Mouse (Mus musculus) kidney, adult 2 months (tissue): ENCODE results near the gene Tldc1. TPM values are rescaled to one million over a fixed set of nuclear protein-coding genes. Genes with fewer than 3 reads are reported as not detected.

Experiments used
- DNase-seq: peaks from one replicate; pipeline ENCODE4 v3.0.0; 2021
- H3K27ac ChIP-seq: fragments of 200-500 bp; 2 replicates; pipeline ENCODE4 v1.5.1; 2012; ENCODE audit warnings: low read depth, low read length, control low read depth, inconsistent platforms; ENCODE audit not compliant: insufficient read depth
- H3K27me3 ChIP-seq: fragments of 200-500 bp; replicated peaks from 2 replicates; pipeline ENCODE4 v1.6.1; 2012; ENCODE audit warnings: mild to moderate bottlenecking, moderate library complexity, low read length, inconsistent platforms; ENCODE audit not compliant: control insufficient read depth, insufficient read depth
- H3K36me3 ChIP-seq: fragments of 200-500 bp; 2 replicates; pipeline ENCODE4 v1.6.1; 2012; ENCODE audit warnings: mild to moderate bottlenecking, moderate library complexity, low read length, inconsistent platforms; ENCODE audit not compliant: control insufficient read depth, insufficient read depth
- H3K4me1 ChIP-seq: fragments of 200-500 bp; 2 replicates; pipeline ENCODE4 v1.6.1; 2011; ENCODE audit warnings: low read length; ENCODE audit not compliant: control insufficient read depth, insufficient read depth
- H3K4me3 ChIP-seq: fragments of 200-500 bp; 2 replicates; pipeline ENCODE4 v1.5.1; 2011; ENCODE audit warnings: mild to moderate bottlenecking, low read depth, low read length, control low read depth; ENCODE audit not compliant: insufficient read depth
- CTCF ChIP-seq: fragments of 200-500 bp; conservative IDR thresholded peaks from 2 replicates; pipeline ENCODE4 v1.5.1; 2011; ENCODE audit warnings: low read depth, mild to moderate bottlenecking, control low read depth, low read length, moderate library complexity, mixed read lengths; ENCODE audit not compliant: insufficient read depth, insufficient read length
- POLR2A ChIP-seq: fragments of 200-500 bp; IDR thresholded peaks from one replicate; pipeline ENCODE4 v1.6.1; 2011; ENCODE audit warnings: low read depth, low read length, control low read depth
- WGBS: fragments of 180-500 bp; shearing (Covaris S2); methylation state at CpG from one replicate; pipeline ENCODE4 v1.1.7; 2018; 5-methylcytosine and 5-hydroxymethylcytosine counted together
- polyA plus RNA-seq: library from polyadenylated mRNA; depleted of rRNA; stranded (reverse); fragments of >200 nt; gene quantifications from 2 replicates; pipeline ENCODE4 v1.2.3, GENCODE M21; 2012

Gene Tldc1
- polyA plus RNA-seq, 1 experiment, result 11.6 TPM

DNA sequence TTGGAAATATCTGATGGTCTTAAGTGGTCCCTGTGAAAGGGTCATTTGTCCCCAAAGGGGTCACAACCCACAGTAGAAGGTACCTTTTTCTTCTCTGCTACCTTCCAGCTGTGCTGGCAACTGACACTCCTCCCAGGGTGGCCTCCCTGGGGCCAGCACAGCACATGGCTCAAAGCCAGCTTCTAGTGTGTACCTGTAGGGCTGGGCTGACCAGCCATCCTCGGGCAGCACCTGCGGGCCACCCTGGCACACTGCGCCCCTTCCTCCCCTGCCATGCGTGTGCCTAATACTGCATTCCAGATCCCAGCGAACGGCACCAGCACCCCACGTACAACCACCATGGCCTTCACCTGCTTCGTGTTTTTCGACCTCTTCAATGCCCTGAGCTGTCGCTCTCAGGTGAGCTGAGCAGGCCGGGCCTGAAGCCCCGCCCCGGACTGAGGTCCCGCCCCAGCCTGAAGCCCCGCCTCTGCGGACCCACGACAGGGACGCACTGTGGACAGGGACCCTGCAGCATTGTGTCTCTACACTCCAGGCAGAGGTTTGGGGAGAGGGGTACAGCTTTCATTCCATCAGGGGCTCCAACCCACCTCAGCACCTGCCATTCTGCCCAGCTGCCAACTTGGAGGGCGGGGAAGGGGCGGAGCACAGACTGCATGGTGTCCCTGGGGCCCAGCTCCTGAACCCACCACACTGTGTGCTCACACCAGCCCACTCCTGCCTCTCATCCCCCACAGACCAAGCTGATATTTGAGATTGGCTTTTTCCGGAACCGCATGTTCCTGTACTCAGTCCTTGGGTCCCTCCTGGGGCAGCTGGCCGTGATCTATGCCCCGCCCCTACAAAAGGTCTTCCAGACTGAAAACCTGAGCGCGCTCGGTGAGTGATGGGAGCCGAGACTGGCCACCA lies 22.7 kb downstream of the Tldc1 start:
- no peak overlapping the region for H3K27ac ChIP-seq
- WGBS, result 19% methylated on average over 28 of the region's 28 CpGs
- peak; percentile 33 for DNase-seq
- H3K27me3 ChIP-seq, result no peaks in the 10 kb centered on the region
- H3K4me3 ChIP-seq, result peak overlapping the region; percentile 51
- TF ChIP-seq CTCF (no peak), POLR2A (no peak)
- no peaks in the 10 kb centered on the region for H3K4me1 ChIP-seq
- no peaks in the 10 kb centered on the region for H3K36me3 ChIP-seq

DNA sequence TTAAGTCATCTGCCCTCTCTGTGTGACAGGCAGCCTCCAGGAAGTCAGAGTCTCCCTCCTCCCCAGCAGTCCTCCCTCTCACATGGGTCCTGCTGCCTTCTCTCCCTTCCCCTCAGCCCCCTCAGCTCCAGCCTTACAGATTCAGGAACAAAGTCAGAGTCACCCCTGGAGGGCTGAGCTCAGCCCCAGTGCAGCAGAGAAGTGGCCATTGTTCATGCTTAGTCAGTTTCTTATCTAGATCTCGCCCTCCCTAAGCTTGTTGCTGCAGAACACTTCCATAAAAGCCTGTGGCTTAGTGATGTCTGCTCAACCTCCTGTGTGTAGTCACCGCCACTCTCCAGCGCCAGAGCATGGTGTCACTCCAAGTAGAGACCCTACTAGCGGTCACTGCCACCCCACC lies 33.6 kb downstream of the Tldc1 start:
- TF ChIP-seq CTCF, result no peak
- no peak for TF ChIP-seq POLR2A
- H3K36me3 ChIP-seq, result no peaks in the 10 kb centered on the region
- no peak for DNase-seq
- H3K27ac ChIP-seq, result no peak overlapping the region
- WGBS, result 85% methylated on average over 4 of the region's 4 CpGs
- no peaks in the 10 kb centered on the region for H3K27me3 ChIP-seq
- no peak overlapping the region for H3K4me3 ChIP-seq
- H3K4me1 ChIP-seq, result no peaks in the 10 kb centered on the region

DNA sequence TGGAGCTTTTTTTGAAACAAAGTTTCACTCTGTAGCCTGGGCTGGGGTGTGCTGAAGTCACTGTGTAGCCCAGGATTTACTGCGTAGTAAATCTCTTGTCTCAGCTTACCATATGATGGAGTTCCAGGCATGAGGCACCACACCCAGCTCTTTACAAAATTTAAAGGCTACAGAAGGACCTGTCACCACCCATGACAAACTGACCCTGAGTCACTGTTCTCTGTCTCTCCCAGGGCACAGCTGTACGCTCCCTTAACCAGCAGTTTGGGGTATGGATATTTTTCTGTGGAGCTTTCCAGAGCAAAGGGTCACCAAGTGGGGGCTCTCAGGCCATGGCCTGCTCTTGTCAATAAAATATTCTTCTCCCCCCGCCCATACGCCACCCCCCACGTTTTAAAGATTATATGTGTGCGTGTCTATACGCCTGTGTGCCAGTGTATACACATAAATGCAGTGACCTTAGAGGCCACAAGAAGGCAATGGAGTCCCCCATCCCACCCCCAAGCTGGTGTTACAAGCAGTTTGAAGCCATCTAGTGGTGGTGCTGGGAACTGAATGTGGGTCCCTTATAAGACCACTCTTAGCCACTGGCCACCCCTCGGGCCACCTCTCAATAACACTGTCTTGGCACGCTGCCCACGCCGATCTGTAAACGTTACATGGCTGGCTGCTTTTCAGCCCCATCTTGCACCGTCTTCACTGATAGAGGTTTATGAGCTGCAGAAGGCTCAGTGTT lies 34.8 kb downstream of the Tldc1 start:
- 45% methylated on average over 13 of the region's 13 CpGs for WGBS

GRCm38 (mm10) chr8:119742409-119742808 lies 35.8 kb downstream of the Tldc1 start:
- H3K4me1 ChIP-seq, result no peaks in the 10 kb centered on the region
- 93% methylated on average over 7 of the region's 7 CpGs for WGBS
- no peaks in the 10 kb centered on the region for H3K36me3 ChIP-seq
- H3K4me3 ChIP-seq, result no peak overlapping the region
- H3K27ac ChIP-seq, result no peak overlapping the region
- TF ChIP-seq CTCF, result no peak
- TF ChIP-seq POLR2A, result no peak
- H3K27me3 ChIP-seq, result no peaks in the 10 kb centered on the region
- no peak for DNase-seq

More for the DNA sequence above, 34.8 kb downstream of the Tldc1 start:
- no peak overlapping the region for H3K4me3 ChIP-seq
- peak; percentile 25 for DNase-seq
- H3K36me3 ChIP-seq, result no peaks in the 10 kb centered on the region
- no peaks in the 10 kb centered on the region for H3K27me3 ChIP-seq
- no peak for TF ChIP-seq POLR2A
- peak; percentile 58 for TF ChIP-seq CTCF
- H3K27ac ChIP-seq, result no peak overlapping the region
- H3K4me1 ChIP-seq, result no peaks in the 10 kb centered on the region

- H3K4me1 ChIP-seq, result no peaks in the 10 kb centered on the region
- H3K4me3 ChIP-seq, result no peak overlapping the region
- 72% methylated on average over 4 of the region's 4 CpGs for WGBS
- no peaks in the 10 kb centered on the region for H3K27me3 ChIP-seq
- H3K36me3 ChIP-seq, result no peaks in the 10 kb centered on the region
- no peak overlapping the region for H3K27ac ChIP-seq
- TF ChIP-seq CTCF, result no peak
- TF ChIP-seq POLR2A, result no peak
- no peak for DNase-seq
These were observed 37.6 kb downstream of the Tldc1 start for GRCm38 (mm10) chr8:119740634-119741033.

DNA sequence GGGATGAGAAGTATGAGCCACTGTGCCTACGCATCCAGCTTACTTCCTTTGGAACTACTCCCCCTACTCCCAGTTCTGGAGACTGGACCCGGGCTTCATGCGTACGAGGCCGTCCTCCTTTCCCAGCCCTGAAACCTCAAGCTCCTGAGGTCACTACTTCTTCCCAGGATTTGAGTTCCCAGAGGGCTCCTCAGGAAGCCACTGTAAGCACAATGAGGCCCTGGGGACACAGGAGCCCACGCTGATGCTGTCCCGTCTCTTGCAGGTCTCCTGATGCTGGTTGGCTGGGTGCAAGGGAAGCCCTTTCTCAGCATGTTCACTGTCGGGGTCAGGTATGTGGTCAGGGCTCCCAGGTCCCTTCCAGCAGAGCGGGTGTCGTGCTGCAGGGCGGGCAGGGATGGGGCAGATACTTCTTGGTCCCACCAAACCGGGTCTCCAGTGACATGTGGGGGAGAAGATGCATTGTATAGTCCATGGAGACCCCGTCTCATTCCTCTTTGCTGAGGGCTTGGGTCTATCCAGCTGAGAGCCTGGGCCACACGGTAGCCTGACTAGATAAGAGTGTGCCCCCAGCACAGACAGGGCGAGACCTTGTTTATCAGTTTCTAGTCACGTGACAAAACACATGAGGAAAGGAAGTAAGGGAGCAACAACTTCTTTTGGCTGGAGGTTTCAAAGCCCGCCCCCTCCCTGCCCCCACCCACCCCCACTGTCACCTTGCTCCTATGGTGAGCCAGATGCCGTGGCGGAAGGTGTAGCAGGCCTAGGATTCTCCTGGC lies 39.9 kb downstream of the Tldc1 start:
- no peak for DNase-seq
- H3K36me3 ChIP-seq, result no peaks in the 10 kb centered on the region
- H3K27me3 ChIP-seq, result no peaks in the 10 kb centered on the region
- no peak overlapping the region for H3K4me3 ChIP-seq
- H3K27ac ChIP-seq, result no peak overlapping the region
- WGBS, result 81% methylated on average over 19 of the region's 19 CpGs
- TF ChIP-seq POLR2A (no peak), CTCF (no peak)
- H3K4me1 ChIP-seq, result no peaks in the 10 kb centered on the region
